Mouse (Mus musculus): ENCODE measurements around the gene Fosl2. TPM values are rescaled to one million over a fixed set of nuclear protein-coding genes. Genes with fewer than 3 reads are reported as not detected.

Gene Fosl2
- total RNA-seq (2022): 100 to 1,000 TPM; 305 to 438 (median 384) TPM

DNA sequence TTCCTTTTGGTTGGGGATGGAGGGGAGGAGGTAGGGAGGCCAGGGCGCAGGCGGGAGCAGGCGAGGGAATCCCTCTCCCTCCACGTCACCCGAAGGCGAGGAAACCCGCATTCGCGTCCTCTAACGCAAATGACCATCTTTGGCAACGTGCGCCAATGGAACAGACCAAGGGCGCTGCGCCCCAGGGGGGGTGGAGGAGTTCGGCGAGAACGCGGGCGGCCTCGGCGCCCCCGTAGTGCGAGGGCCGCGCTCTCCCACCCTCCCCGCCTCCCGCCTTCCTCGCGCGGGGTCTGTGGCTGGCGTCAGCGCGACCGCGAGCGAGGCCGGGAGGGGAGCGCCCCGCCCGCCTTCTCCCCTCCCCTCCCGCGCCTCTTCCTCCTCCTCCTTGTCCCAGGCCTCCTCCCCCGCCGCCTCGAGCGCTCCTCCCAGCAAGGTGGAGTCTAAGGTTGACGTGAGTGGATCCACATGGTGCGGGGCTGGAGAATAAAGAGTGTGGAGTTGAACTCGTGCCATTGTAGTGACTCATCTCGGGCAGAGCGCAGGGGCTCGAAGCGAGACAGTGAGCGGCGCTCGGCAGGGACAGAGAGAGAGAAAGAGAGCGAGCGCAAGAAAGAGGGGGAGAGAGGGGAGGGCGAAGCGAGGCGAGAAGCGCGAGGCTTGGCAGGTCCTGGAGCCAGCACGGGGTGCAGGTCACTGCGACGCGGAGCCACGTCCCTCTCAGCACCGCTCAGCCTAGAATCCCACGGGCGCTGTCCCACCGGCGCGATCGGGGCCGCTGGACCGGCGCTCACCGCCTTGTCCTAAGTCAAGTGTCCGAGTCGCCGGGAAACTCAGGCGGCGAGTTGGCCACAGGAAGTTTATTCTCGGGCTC is at the start of gene Fosl2:
Fosl2 (plus strand) TSS at position 466 of the 871 bp plus-strand sequence.
- peak; percentile 99 for DNase-seq

DNA sequence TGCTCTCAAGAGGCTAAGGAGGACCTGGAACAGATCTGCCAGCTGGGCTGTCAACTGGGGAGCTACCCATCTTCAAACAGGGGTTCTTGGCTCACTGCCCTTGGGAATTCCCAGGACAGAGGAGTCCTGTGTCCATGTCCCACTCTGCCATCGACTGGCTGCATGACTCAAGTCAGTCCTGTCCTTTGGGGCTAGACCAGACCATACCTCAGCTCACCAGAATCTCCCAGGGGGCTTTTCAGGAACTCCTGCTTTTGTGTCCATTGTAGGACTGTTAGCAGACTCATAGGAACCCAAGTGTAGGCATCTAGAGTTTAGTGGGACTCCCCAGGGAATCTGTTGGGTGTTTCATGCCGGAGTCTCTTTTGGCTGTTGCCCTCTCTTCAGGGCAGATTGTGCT is 49.6 kb upstream of the Fosl2 start:
- no peak for DNase-seq

DNA sequence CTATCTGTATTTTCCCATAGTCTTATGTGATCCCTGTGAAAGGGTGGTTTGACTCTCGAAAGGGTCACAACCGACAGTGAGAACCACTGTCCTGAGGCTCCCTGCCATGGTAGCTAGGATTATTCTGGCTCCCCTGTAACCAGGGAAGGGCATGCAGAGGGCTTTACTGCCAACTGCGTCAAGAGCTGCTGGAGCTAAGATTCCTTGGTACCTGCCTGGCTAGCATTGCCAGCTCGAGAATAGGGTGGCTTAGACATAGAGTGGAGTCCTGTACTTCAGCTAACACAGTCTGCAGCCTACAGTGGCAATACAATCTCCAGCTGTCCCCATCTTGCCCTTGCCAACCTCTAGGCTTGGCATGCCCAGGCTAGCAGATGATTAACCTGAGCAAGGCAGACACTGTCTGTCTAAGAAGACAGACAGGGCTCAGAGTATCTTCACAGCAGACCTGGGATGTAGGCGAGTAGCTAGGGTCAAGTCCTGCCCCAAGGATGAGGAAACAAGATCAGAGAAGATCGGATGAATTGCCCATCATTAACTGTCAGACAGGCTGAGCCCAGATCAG is 49.0 kb upstream of the Fosl2 start:
- no peak for DNase-seq

DNA sequence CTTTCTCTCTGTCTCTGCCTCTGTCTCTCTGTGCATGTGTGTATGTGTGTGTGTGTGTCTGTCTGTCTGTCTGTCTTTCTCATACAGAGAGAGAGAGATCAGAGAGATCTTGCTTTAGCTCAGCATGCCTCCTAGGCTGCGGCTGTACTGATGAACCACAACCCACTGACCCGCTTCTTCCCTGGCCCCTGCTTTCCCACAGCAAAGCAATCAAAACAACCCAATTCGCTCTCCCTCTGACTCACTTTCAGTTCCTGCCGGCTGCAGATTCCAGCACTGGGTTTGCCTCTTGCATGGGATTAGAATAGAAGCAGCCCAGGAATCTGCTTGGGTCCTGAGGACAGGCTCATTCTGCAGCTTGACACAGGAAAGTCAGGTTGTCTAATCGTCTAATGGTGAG is 46.1 kb upstream of the Fosl2 start:
- no peak for DNase-seq

DNA sequence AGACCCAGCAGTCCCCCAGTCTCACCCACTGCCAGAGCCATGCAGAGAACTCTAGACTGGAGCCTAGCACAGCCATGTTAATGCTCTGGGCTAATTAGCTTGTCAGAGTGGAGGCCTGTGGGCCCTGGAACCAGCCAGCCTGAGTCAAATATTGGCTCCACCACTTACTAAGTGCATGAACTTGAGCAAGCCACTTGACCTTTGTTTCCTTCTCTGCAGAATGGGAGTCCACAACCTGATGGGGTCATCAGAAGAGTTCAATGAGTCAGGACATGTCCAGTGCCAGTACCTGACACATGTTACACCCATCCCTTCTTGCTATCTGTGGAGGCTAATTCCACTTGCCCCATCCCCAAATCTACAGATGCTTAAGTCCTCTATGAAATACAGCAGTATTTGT is 43.3 kb upstream of the Fosl2 start:
- no peak for DNase-seq

DNA sequence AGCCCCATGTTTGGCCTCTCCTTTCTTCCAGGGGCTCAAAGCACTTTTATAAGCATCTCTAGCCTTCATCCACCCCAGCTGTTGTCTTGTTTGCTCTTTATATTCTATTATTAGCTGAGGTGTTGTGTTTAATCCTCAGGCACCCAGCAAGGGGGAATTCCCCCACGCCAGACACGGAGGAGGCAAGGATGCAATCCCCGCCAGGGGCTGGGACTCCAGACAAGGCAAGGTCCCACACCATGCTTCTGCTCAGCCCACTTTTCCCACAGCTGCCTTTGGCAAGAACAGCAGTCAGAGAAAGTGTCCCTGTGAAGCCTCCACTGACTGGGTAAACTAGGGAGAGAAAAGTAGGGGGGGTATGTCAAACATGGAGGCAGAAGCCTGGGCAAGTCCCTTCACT is 36.9 kb upstream of the Fosl2 start:
- DNase-seq: no peak

DNA sequence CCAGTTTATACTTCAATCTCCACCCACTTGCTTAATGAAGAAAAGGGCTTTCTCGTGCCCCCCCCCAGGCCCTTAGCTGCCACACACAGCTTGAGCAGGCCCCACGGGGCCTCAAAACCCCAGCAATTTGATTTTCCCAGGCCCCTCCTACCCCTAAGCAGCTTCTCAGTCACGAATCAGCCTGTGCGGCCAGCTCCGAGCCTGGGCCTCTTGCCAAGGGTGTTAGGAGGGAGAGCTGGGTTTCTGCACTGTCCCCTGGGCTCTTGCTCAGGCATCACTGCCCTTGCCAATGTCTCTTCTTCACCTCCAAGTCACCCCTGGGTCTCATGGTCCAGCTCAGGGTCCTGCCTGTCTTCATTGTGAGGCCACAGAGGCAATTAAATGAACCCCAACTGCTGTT is 33.1 kb upstream of the Fosl2 start:
- DNase-seq: peak; percentile 42

DNA sequence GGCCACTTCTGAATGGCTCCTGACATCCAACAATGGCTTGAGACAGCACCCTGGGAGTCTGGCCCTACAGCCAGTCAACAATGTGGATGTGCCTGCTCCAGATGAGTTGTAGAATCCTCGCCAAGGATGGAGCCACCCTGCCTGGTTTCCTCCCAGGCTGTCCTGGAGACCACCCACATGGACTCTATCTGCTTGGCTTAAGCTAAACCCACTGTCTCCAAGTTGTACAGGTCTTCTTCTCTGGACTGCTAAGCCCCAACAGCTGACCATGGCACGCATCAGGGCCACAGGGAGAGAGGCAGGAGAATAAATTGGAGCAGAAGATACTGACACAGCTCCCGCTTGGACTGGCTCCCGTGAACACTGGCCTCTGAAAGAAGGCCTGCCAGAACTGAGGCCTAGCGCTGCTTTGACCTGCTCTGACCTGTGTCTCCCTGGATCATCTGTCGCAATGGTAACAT is 32.6 kb upstream of the Fosl2 start:
- DNase-seq: peak; percentile 23

DNA sequence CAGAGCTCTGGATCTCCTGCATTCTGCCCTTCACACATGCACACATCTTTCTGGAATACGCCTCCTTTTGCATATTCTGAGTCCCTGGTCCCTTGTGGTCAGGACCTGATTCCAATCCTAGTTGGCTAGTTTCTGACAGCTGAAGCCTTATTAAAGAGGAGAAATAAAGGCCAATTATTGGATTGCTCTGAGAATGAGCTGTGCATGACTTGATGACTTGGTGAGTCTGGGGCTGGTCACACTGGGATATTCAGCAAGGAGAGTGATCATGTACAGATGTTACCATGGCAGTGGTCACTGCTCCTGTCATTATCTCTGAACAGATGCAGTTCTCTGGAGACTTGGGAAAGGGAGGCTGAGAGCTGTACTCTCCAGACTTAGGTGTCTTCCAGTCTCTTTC is 32.1 kb upstream of the Fosl2 start:
- no peak for DNase-seq

DNA sequence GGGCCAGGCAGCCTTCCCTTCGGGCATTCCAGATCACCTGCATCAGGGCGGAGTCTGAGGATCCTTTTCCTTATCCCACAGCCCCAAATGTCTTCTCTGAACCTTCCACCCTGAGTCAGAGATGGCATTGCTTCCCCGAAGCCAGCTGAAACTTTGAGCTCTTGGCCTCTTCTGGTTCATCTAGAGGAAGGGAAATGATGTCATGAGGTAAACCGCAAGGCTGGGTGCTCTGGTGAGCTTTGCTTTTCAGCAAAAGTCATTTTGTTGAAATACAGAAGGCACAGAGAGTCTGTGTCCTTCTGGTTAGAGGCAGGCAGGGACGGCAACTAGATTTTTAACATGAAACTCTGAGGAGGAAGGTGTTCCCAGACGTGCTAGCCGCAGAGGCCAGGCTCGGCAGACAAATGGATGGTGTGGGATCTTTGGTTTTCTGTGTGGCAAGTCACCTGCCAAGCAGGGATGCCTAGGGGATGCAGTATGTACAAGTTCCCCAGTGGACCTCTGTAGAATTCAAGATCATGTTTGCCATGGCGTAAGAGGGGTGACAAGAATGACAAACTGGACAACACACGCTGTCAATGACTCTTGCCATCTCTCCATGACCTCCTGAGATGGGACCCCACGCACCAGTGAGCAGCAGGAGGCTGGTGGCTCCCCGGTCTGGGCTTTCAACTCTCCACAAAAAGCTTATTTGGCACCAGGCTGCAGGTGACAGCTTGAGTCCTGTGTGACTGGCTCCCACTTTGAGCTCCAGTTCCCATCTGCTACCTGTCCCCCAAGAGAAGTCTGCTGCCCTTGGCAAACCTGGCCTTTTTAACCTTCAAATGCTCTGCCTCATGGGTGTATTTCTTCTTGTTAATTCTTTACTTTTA is 31.2 kb upstream of the Fosl2 start:
- no peak for DNase-seq

DNA sequence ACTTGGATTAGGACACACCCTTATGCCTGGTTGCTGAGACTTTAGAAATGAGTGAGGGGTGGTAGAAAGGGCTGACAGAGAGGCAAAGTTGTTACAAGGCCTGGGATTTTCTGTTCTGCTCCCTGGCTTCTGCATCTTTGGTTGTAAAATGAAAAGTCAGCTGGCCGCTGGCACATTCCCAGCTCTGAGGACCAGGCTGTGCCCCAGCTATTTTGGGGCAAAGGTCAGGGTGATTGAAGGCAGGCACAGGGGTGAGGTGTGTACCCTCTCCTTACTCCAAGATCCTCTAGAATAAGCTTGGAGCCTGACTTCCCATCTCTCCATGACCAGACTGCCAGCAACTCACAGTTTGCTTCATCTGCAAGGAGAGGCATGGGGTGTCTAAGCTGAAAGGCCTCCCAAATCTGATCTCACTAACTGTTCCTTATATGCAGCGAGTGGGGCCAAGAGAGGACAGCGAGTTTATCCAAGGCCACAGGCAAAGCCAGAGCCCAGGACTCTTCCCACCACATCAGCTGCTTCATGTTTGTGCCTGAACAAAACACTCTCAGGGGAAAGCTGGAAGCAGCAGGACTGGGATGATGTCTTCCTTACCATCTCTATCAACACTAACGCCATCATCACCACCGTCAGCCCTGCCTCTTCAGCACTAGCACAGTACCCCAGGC is 29.0 kb upstream of the Fosl2 start:
- DNase-seq: no peak

DNA sequence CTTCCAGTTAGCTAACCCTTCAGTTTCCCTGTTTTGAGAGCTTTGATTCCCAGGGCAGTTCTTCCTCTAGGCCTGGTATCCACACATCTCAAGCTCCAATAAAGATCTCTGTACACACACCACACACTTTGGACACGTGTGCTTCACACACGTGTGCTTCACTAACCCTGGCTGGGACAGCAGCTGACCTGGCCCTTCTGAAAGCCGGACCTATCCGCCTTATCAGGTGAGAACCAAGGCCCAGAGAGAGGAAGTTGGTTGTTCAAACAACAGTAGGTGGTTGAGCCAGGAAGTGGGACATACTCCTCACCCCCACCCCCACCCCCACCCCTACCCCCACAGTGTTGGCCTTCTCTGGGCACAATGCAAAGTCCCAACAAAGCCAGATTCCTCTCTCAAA is 24.9 kb upstream of the Fosl2 start:
- DNase-seq: no peak

DNA sequence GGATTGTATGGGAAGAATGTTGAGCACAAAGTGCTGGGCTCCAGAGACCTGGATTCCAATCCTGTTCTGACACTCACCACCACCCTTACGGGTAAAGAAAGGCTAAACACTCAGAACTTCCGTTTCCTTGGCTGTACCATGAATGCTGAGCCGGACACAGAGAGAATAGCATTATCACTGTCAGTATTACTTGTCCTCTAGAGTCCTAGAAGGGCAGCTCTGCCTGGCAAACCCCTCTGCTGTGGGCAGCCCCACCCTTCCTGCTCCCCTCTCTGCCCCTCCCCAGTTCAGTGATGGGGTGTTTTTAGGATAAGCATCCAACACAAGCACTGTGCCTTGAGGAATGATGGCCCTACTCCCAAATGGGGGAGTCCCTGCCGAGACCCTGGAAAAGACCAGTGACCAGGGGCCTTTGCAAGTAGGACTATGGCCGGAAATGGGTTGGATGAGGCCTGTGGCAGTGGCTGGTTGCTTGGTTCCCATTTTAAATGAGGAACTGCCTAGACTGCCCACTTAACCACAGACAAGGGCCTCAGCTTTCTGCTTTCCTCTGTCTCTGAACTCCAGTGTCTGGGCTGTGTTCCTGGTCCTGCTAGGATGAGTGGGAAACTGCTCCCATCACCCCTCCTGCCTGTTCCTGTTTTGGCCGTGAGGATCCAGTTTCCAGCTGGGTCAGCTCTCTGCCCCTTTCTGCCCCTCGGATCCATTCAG is 23.2 kb upstream of the Fosl2 start:
- no peak for DNase-seq

DNA sequence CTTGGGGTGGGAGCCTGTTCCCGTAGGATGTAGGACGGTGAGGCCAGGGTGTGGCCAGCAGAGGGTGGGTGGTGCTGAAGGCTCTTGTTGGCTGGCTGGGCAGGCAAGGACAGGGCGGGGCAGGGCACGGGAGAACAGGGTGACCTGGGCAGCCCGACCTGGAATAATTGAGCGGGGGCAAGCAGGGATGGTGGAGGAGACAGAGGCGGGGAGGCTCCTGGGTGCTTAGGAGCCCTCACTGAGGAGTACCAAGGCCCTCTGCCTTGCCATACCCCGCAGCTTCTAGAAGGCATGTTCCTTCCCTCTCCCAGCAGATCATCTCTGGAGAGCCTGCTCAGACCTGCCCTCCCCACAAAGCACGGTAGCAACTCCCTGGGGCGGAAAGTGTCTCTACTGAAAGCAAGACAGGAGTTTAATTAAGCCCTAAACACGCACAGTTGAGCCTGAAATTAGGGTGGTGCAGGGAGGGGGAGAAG is 14.7 kb upstream of the Fosl2 start:
- DNase-seq: no peak

DNA sequence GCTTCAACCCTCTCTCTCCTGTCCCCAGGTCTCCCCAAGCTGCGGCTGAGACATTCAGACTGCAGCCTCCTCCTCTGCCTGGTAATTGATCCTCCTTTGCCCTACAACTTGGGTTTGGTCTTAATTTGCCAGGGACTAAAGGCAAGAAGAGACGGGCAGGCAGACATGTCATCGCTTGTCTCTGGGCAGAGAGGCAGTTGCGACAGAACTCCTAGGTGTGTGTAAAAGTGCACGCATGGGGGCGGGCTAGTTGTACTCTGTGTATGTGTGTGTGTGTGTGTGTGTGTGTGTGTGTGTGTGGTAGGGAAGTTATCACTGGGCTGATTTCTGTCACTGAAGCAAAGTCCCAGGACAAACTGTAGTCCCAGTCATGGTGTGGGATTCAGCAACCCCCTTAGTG is 13.7 kb upstream of the Fosl2 start:
- no peak for DNase-seq

DNA sequence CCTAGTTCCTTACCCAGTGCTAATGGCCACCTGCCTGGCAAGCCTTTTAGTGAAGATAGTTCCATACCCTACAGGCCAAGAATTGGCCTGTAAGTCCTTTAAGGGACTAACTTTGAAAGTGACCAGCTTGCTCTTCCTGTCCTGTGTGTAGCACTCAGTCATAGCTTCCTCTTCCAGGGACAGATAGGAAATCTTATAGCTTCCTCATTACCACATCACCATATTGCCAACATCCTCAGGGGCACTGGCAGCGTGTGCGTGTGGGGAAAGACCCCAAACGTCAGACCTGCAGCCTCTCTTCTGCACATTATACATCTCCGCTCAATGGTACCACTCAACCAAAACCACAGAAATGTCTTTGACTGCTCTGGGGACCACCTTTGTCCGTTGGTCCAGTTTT is 13.2 kb upstream of the Fosl2 start:
- DNase-seq: no peak

DNA sequence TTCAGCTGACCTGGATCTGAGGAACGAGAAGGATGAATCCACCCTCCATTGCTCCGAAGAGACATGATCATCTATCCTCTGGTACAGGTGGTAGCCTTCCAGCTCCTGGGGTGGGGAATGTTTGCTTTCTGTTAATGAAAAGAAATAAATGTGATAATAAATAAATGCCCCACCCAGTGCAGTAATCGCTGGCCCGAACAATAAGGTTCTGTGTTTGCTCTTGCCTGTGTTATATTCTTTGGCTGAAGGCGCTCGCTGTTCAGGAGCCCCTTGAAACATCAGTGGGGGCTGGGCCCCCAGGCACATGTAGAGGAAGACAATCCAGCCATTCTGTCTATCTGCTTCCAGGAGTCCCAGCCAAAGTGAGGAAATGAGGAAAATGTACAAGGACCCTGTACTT is 10.6 kb upstream of the Fosl2 start:
- DNase-seq: no peak

DNA sequence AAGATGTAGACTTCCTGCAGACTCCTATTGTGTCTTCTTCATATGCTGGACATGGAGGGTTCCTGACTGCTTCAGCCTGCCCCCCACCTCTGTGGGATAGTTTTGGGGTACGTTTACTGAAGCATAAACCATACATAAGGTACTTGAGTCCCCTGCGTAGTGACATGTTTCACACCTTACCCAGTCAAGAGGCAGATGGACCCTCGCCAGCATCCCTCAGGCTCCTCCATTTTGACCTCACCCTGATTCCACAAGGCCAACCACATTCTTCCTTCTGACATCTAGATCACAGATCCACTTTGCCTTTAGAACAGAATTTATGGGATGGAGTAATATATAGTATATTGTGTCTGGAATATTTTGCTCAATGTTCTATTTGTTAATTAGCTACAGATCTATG is 8.4 kb upstream of the Fosl2 start:
- DNase-seq: no peak

DNA sequence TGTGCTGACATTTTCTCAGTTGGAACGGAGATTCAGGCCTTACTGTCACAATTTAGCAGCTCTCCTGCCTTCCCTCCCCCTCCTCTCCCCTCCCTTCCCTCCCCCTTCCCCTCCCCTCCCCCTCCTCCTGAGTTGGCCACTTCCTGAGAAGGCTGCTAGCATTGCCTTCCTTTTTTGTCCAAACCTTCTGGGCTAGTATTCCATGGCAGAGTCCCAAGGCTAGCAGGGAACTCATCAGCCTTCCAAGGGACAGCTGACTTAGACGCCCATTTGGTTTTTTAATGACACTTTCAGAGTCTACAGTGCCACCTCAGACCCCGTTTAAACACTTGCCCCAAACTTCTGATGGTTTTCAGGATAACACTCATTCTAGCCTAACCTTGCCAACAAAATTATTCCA is 7.7 kb upstream of the Fosl2 start:
- no peak for DNase-seq

DNA sequence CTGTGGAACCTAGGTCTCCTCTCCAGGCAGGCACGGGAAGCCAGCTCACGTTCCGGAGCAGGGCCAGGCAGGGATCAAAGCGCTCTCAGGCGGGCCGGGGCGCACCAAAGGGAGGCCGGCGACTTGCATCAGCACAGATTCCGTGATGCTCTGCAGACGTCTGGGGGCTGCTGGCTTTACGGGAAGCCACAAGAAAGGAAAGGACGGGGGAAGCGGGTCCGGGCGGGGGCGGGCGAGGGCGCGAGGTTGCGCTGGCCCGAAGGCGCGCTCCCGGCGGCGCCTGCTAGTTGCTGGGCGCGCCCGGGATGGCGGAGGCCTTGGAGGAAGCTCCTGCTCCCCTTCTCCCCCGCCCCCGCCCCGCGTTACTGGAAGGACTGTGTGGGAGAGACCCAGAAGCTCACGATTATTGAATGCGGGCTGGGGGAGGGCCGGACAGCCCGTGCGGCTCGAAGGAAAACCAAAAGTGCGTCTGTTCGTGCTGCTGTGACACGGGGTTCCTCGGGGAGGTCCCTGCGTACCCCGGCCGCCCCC is 2.6 kb upstream of the Fosl2 start:
- peak; percentile 63 for DNase-seq

DNA sequence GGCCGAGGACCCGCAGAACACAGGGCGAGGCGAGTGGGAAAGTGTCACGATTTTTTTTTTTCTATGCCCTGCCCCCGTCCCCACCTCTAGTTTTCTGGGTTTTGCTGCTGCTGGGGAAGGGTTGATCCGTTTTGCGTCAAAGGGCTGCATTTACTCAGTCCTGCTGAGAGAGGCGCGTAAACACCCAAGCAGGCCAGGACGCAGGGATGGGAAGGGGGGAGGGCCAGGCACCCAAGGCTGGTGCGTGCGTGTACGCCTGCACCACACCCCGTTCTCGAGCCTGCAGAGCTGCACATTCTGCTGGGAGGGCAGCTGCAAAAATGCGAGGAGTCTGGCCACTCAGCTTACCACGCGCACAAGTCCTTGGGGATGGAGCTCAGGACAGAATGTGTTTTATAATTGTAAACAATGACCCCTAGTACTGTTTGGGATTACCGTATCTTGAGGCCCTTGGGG is 2.0 kb upstream of the Fosl2 start:
- DNase-seq: peak; percentile 90
